ENCODE assay signal across 18 mouse cellular contexts in the genomic region with DNA sequence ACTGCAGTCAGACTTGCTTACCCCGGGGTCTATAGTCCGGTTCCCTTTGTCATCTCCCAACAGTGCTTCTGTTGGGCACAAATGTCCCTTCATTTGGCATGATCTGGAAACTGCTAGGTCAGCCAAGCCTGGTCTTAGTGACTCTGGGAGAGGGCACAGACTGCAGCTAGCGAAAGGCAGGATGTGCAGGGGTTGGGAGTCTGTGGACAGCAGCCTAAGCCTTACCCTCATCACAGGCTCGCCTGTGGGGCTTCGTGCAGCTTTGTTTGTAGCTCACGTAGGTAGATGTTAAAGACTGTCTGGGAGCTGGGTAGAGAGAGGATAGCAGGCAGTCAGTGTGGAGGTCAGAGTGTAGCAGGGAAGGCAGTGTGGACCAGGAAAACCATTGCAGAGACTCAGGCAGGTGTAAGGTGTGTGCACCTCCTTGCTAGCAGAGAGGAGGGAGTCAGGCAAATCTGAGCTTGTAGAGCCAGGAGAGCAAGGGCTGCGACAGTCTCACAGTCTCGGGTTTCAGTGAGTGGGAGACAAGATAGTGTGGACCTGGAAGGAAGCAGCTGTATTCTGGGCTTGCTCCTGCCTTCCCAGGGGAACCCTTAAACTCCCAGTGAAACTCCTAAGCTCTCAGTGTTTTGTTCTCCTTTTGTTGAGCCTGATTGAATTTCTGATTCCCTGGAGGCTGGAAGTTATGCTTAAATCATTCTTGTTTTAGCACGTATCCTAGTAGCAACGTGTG.
DNase-seq lines count a peak whose midpoint lies in the region; ATAC-seq lines count a peak whose summit lies in the region.
"Had no signal": no experiment of that assay in that cellular context is flagged by ENCODE, and none has a peak within 500 bp of the region (broad histone marks: within the 10 kb centered on the region; RNA-seq: fewer than 3 reads in every experiment).

No protein-coding gene starts in this region.

- 57% methylated on average over 10 of the region's 10 CpGs for WGBS in heart, embryonic 10.5 days
- 67% methylated on average over 10 of the region's 10 CpGs for WGBS in midbrain, embryonic 10.5 days
- WGBS in midbrain, embryonic 13.5 days: 54% methylated on average over 10 of the region's 10 CpGs
- 59% methylated on average over 10 of the region's 10 CpGs for WGBS in neural tube, embryonic 14.5 days

- no peak for ATAC-seq in midbrain, embryonic 13.5 days
- peak; percentile 54; the same call in 1 of the 2 replicates for ATAC-seq in neural tube, embryonic 14.5 days (ENCODE audit: low read depth)
- ATAC-seq in megakaryocyte progenitor cell, adult 5-6 weeks (replicated peaks; ENCODE audit: poor library complexity): no peak

- H3K9ac ChIP-seq in midbrain, embryonic 13.5 days (replicated peaks): no peak overlapping the region
- no peak overlapping the region for H3K9ac ChIP-seq in neural tube, embryonic 14.5 days (replicated peaks; ENCODE audit: low read depth, low read length)
- H3K9ac ChIP-seq: heart, embryonic 15.5 days; hindbrain, embryonic 15.5 days; liver, embryonic 15.5 days had no signal

- H3K4me1 ChIP-seq in heart, embryonic 10.5 days: peaks cover 14% of the 10 kb centered on the region
- peaks cover 13% of the 10 kb centered on the region for H3K4me1 ChIP-seq in midbrain, embryonic 10.5 days
- peaks cover 7% of the 10 kb centered on the region for H3K4me1 ChIP-seq in midbrain, embryonic 13.5 days (replicated peaks)
- peaks cover 8% of the 10 kb centered on the region; the same call in 1 of the 2 replicates for H3K4me1 ChIP-seq in neural tube, embryonic 14.5 days (ENCODE audit: control insufficient read depth, insufficient read depth, low read length)
- H3K4me1 ChIP-seq: heart, embryonic 15.5 days; limb, embryonic 10.5 days; liver, embryonic 15.5 days had no signal

- no peaks in the 10 kb centered on the region for H3K27me3 ChIP-seq in heart, embryonic 10.5 days (ENCODE audit: insufficient read depth, poor library complexity, severe bottlenecking)
- no peaks in the 10 kb centered on the region for H3K27me3 ChIP-seq in midbrain, embryonic 10.5 days (ENCODE audit: low read depth, poor library complexity, severe bottlenecking)
- no peaks in the 10 kb centered on the region for H3K27me3 ChIP-seq in midbrain, embryonic 13.5 days
- no peaks in the 10 kb centered on the region for H3K27me3 ChIP-seq in neural tube, embryonic 14.5 days (ENCODE audit: control insufficient read depth, insufficient read depth, low read length)
- H3K27me3 ChIP-seq: CH12.LX; heart, embryonic 15.5 days; hindbrain, embryonic 15.5 days; liver, embryonic 15.5 days had no signal

- H3K4me2 ChIP-seq in midbrain, embryonic 13.5 days (replicated peaks): no peak overlapping the region
- no peak overlapping the region for H3K4me2 ChIP-seq in neural tube, embryonic 14.5 days (ENCODE audit: low read depth, low read length)
- H3K4me2 ChIP-seq: heart, embryonic 15.5 days; hindbrain, embryonic 15.5 days; liver, embryonic 15.5 days had no signal

- peaks cover 13% of the 10 kb centered on the region; the same call in 1 of the 2 replicates for H3K36me3 ChIP-seq in heart, embryonic 10.5 days
- H3K36me3 ChIP-seq in midbrain, embryonic 10.5 days: no peaks in the 10 kb centered on the region
- no peaks in the 10 kb centered on the region for H3K36me3 ChIP-seq in midbrain, embryonic 13.5 days
- no peaks in the 10 kb centered on the region for H3K36me3 ChIP-seq in neural tube, embryonic 14.5 days (ENCODE audit: control insufficient read depth, insufficient read depth, low read length)
- H3K36me3 ChIP-seq: heart, embryonic 15.5 days; hindbrain, embryonic 15.5 days; limb, embryonic 10.5 days had no signal

- peaks cover 3% of the 10 kb centered on the region; the same call in 1 of the 2 replicates for H3K9me3 ChIP-seq in heart, embryonic 10.5 days
- H3K9me3 ChIP-seq in midbrain, embryonic 10.5 days (replicated peaks): peaks cover 7% of the 10 kb centered on the region
- peaks cover 4% of the 10 kb centered on the region; the same call in 1 of the 2 replicates for H3K9me3 ChIP-seq in midbrain, embryonic 13.5 days
- peaks cover 5% of the 10 kb centered on the region; the same call in 1 of the 2 replicates for H3K9me3 ChIP-seq in neural tube, embryonic 14.5 days (ENCODE audit: control insufficient read depth, low read length)
- H3K9me3 ChIP-seq: heart, embryonic 15.5 days; hindbrain, embryonic 15.5 days; limb, embryonic 10.5 days; liver, embryonic 15.5 days had no signal

- H3K4me3 ChIP-seq in heart, embryonic 10.5 days: no peak overlapping the region
- no peak overlapping the region for H3K4me3 ChIP-seq in midbrain, embryonic 10.5 days
- H3K4me3 ChIP-seq in midbrain, embryonic 13.5 days (replicated peaks): no peak overlapping the region
- H3K4me3 ChIP-seq in neural tube, embryonic 14.5 days (ENCODE audit: low read depth, low read length): no peak overlapping the region
- H3K4me3 ChIP-seq: erythroblast, embryonic 14.5 days; heart, embryonic 15.5 days; hindbrain, embryonic 15.5 days; limb, embryonic 10.5 days; liver, embryonic 15.5 days had no signal

- H3K27ac ChIP-seq in heart, embryonic 10.5 days: peak overlapping the region; percentile 17; the same call in 1 of the 2 replicates
- H3K27ac ChIP-seq in midbrain, embryonic 10.5 days (replicated peaks): peak overlapping the region; percentile 33; the same call in 1 of the 2 replicates
- no peak overlapping the region for H3K27ac ChIP-seq in midbrain, embryonic 13.5 days
- H3K27ac ChIP-seq in neural tube, embryonic 14.5 days (ENCODE audit: low read depth, low read length): no peak overlapping the region
- H3K27ac ChIP-seq: heart, embryonic 15.5 days; hindbrain, embryonic 15.5 days; limb, embryonic 10.5 days; liver, embryonic 15.5 days had no signal

- peak; percentile 45 for DNase-seq in cerebellum, adult 11-12 months
- no peak for DNase-seq in cerebellum, adult 11 months
- peak; percentile 62 for DNase-seq in heart, embryonic 10.5 days (ENCODE audit: low spot score)
- no peak for DNase-seq in heart, postnatal 4 days
- DNase-seq in midbrain, embryonic 10.5 days (ENCODE audit: low spot score): no peak
- DNase-seq: gastrocnemius, postnatal 36 days; kidney, postnatal 36 days; lung, postnatal 14 days; thymus, postnatal 25 days had no signal

Comparison
In these comparisons a context has a peak if more than half of its experiments do, and no peak if none do; other contexts are left out.
1. DNase-seq: peak in cerebellum, adult 11-12 months (single experiment) and heart, embryonic 10.5 days (single experiment); none in cerebellum, adult 11 months (single experiment), heart, postnatal 4 days (single experiment) and midbrain, embryonic 10.5 days (single experiment).
2. H3K27ac ChIP-seq: peak in heart, embryonic 10.5 days (single experiment) and midbrain, embryonic 10.5 days (single experiment); none in midbrain, embryonic 13.5 days (single experiment) and neural tube, embryonic 14.5 days (single experiment).